Mouse (Mus musculus) spleen, postnatal 0 days (tissue): ENCODE data around the gene Plk1. TPM values are rescaled to one million over a fixed set of nuclear protein-coding genes. Genes with fewer than 3 reads are reported as not detected.

Experiments used
- polyA plus RNA-seq: library from polyadenylated mRNA; unstranded; fragments of >200 nt; fragmentation: Nextera tagmentation; extraction: Ambion mirVana; gene quantifications from 2 replicates; pipeline ENCODE4 v1.2.1, GENCODE M21; 2015

The Plk1 gene
- polyA plus RNA-seq: 103 and 112 TPM in 2 replicates

GRCm38 (mm10) chr7:122158915-122159902, at the start of gene Plk1:
TSS of gene Plk1 (plus strand) at chr7:122159439.

DNA sequence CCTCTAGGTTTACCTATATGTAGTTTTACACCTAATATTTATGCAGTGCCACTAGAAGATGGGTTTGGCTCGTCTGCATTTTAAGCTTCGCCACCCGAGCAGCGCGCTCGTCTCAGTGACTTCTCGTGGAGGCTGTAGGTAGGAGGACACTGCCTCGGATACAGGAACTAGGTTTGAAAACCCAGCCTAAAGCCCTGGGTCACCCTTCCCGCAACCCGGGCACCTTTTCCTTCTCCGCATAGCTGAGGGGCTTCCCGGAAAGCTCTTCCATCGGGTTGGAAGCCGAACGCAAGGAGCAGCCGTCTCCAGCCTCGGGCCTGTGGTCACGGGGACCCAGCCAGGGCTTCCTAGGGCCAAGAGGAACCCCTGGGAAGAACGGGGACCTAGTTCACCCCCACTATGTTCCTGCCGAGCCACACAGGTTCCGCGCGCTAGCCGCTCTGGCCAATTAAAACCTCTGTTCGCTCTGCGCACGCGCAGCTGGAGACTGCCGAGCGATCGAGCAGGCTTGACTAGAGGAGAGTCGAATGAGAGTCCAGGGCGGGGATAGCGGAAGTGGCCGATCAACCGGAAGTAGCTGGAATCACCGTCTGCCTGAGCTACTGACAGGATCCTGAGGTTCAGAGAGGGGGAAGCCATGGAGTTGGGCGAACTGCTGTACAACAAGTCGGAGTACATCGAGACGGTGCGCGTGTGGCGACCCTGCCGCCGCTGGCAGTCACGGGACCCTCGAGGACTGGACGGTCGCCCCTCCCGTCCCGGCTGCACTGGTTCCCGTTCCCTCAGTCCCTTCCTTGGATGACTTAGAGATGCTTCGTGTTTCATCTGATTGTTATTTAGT, 26.5 kb upstream of the Plk1 start, which contains the start of the genes Palb2 and Dctn5:
TSS of gene Palb2 (minus strand) at position 489 of the 841 bp plus-strand sequence.
TSS of gene Dctn5 (plus strand) at position 545 of the 841 bp plus-strand sequence.

DNA sequence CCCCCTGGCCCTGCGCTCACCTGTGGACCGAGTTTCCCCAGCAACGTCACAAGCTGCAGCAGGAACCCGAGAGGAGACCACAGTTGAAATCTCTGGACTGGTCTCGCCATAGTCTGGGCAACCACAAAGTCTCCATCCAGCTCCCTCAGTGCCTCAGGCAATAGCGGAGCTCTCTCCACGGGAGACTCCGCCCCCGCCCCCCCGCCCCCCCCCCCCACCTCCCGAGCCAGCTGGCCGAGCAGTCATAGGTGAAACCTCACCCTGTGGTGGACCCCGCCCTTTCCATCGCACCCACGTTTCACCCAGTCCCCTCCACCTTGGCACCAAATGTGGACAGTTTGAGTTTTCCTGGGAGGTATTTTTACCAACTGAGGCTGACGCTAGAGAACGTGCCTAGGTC, 26.8 kb downstream of the Plk1 start, which contains the start of gene Ern2:
TSS of gene Ern2 (minus strand) at position 165 of the 400 bp plus-strand sequence.

GRCm38 (mm10) chr7:122219315-122219801, 60.1 kb downstream of the Plk1 start, which contains the start of gene Chp2:
TSS of gene Chp2 (plus strand) at chr7:122219496.

Other genes starting within 250 kb of the Plk1 start
- 10.3 and 12.1 TPM in 2 replicates for gene Cog7, start 177.7 kb upstream of the Plk1 start, polyA plus RNA-seq
- 28.3 and 31.9 TPM in 2 replicates for gene Gga2, start 138.2 kb upstream of the Plk1 start, polyA plus RNA-seq
- 14.5 and 18.5 TPM in 2 replicates for gene Ubfd1, start 92.3 kb upstream of the Plk1 start, polyA plus RNA-seq
- 5.1 and 5.8 TPM in 2 replicates for gene Ears2, start 92.2 kb upstream of the Plk1 start, polyA plus RNA-seq
- gene Ndufab1, start 57.6 kb upstream of the Plk1 start, polyA plus RNA-seq: 427 and 451 TPM in 2 replicates
- gene Palb2, start 26.5 kb upstream of the Plk1 start, polyA plus RNA-seq: 17.4 and 17.5 TPM in 2 replicates
- gene Dctn5, start 26.4 kb upstream of the Plk1 start, polyA plus RNA-seq: 53.7 and 62.2 TPM in 2 replicates
- 0.05 TPM in 1 of 2 replicates, not detected in the other for gene Ern2, start 26.8 kb downstream of the Plk1 start, polyA plus RNA-seq
- 2.3 and 3.2 TPM in 2 replicates for gene Chp2, start 60.1 kb downstream of the Plk1 start, polyA plus RNA-seq
- 19.9 and 30.5 TPM in 2 replicates for gene Prkcb, start 129.3 kb downstream of the Plk1 start, polyA plus RNA-seq